Mouse (Mus musculus): Measurements from ENCODE around the gene Ano2. TPM values are rescaled to one million over a fixed set of nuclear protein-coding genes. Genes with fewer than 3 reads are reported as not detected.

Ano2 gene
- polyA plus RNA-seq, 1 experiment: 0.28 TPM

- WGBS: 70% methylated on average over 3 of the region's 3 CpGs
- TF ChIP-seq CTCF (IDR thresholded peaks at IDR 0.05; ENCODE audit: insufficient read depth, low read length) (no peak), POLR2A (IDR thresholded peaks at IDR 0.05; ENCODE audit: borderline replicate concordance, extremely low read depth, low read depth, low read length) (no peak)
Observed at GRCm38 (mm10) chr6:126086321-126086950, 396.2 kb downstream of the Ano2 start.

GRCm38 (mm10) chr6:126088489-126089265, 398.5 kb downstream of the Ano2 start:
- Histone ChIP-seq H3K4me1 (ENCODE audit: control insufficient read depth, insufficient read depth, low read length) (peaks cover 3% of the 10 kb centered on the region), H3K4me3 (replicated peaks; ENCODE audit: extremely low read depth, low read depth, low read length) (no peak overlapping the region)
- 81% methylated on average over 12 of the region's 12 CpGs for WGBS
- DNase-seq: no peak
- TF ChIP-seq CTCF (IDR thresholded peaks at IDR 0.05; ENCODE audit: insufficient read depth, low read length): no peak
- no peak for TF ChIP-seq POLR2A (IDR thresholded peaks at IDR 0.05; ENCODE audit: borderline replicate concordance, extremely low read depth, low read depth, low read length)

More at GRCm38 (mm10) chr6:126086321-126086950, 396.2 kb downstream of the Ano2 start:
- no peak for DNase-seq
- peaks cover 3% of the 10 kb centered on the region for H3K4me1 ChIP-seq (ENCODE audit: control insufficient read depth, insufficient read depth, low read length)
- H3K4me3 ChIP-seq (replicated peaks; ENCODE audit: extremely low read depth, low read depth, low read length): no peak overlapping the region

Other genes with a start within 250 kb of the Ano2 start
- gene Cd9, start 195.6 kb upstream of the Ano2 start, polyA plus RNA-seq (2012; rRNA removed): 405 and 537 TPM in 2 replicates
- 421 and 464 TPM in 2 replicates for gene Vwf, start 143.6 kb upstream of the Ano2 start, polyA plus RNA-seq (2012; rRNA removed)

Measured in lung, adult 2 months (tissue).